Mouse (Mus musculus) layer of hippocampus, adult 9-10 months (tissue): ENCODE results near the gene Relt.
"Not testable (repeated sequence)": the region's sequence is repeated elsewhere in the genome, so short reads cannot be mapped to it uniquely, and the experiment has no call there.

Experiments
- DNase-seq: peaks from one replicate; pipeline ENCODE4 v3.0.0; 2022; ENCODE audit warnings: low spot score

Gene Relt

GRCm38 (mm10) chr7:100875822-100876221, 12.6 kb upstream of the Relt start:
- DNase-seq: no peak

DNA sequence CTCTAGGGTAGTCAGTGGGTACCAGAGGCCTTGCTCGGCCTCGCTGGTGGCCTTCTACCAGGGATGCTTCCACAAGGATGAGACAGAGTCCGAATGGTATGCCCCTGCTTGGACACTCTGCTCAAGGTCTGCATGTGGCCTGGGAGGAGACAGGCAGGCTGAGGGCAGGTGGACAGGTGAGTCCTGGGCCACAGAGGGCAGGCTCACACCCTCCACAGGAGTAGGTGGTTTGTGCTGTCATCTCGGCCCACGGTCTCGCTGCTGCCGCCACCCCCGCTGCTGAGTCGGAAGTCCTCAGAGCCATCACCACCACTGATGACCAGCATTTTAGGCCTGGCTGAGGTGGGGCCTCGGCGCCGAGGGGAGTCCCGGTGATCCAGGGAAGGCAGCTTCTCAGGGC, 10.0 kb upstream of the Relt start:
- DNase-seq: no peak

DNA sequence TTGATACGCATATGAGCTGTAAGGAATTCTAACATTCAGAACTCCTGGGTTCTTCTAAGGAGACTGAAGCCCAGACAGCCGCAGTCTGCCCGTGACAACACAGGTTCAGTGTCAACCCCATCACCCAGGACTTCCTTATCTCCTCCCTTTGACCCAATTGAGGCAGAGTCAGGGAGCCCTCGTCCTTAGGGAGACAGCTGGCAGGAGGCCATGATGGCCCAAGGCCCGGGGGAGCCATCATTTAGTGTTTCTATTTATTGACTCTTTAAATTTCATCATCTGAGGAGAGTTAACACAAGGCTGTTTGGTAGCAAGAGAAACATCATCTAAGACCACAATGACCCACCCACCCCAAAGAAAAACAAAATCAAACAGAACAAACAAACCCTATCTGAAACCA, 8.6 kb upstream of the Relt start:
- DNase-seq: no peak

DNA sequence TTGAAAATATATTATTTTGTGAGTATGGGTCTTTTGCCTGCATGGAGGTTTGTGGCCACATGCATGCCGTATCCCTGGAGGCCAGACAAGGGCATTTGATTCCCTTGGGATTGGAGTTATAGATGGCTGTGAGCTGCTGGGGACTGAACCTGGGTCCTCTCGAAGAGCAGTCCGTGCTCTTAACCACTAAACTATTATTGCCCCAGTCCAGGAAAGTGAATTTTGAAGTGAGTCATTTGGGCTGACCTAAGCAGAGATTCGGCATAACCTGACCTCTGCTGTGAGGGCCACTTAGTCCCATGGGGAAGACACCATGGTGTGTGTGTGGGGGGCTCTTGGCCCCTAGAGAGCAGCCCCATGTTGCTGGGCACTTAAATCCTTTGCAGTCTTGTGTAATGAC, 8.1 kb upstream of the Relt start:
- DNase-seq: no peak

- no peak for DNase-seq
Observed at GRCm38 (mm10) chr7:100869877-100870629, 6.8 kb upstream of the Relt start.

DNA sequence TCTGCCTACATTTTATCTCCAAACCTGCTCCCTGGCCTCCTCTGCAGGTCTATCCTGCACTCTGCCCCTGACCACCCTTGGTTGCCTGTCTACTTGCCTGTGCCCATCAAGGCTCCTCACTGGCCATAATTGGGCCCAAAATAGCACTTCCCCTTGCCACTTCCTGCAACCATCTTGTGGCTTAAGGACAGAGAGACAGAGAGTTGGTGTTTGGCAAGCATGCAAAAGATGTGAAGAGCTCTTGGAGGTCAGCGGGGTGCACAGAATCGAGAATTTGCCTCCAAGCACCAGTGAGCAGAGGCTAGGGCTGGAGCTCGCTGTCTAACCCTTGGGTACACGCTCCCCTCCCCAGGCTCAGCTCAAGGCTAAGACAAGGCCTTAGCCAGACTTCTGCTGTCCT, 5.3 kb upstream of the Relt start:
- DNase-seq: no peak

DNA sequence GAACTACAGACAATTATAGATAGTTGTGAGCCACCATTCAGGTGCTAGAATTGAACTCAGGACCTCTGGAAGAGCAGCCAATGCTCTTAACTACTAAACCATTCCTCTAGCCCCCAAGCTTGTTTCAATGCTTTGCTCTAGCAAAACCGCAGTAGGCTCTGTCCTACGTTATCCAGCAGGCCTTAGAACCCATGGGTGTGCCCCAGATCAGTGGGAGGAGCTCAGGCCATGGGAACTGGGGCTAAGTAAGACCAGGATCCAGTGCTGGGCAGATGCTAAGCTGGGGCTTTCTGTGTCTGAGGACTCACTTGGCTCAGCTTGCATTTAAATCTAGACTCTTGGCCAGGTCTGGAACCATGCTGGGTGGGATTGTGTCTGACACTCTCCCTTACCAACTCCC, 4.3 kb upstream of the Relt start:
- DNase-seq: no peak

DNA sequence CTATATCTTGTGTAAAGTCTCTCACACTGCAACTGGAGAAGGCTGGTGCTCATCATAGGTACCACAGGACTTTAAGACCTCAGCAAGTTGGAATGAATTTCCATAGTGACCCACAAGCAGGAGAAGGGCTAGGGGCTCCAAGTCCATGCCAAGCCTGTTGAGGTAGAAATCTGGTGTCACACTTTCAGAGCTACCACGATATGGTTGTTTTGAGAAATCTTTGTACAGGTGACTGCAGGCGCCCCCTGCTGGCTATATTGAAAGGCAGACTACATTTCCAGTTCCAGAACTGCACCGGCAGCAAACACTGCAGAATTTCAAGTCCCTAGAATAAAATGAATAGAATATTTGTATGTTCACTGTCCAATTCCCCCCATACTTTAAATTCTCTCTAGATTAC, 3.4 kb upstream of the Relt start:
- peak; percentile 85 for DNase-seq

- DNase-seq: no peak
Observed at GRCm38 (mm10) chr7:100862353-100862752, 893 bp downstream of the Relt start.

GRCm38 (mm10) chr7:100861209-100861608, 2.0 kb downstream of the Relt start:
- no peak for DNase-seq

DNA sequence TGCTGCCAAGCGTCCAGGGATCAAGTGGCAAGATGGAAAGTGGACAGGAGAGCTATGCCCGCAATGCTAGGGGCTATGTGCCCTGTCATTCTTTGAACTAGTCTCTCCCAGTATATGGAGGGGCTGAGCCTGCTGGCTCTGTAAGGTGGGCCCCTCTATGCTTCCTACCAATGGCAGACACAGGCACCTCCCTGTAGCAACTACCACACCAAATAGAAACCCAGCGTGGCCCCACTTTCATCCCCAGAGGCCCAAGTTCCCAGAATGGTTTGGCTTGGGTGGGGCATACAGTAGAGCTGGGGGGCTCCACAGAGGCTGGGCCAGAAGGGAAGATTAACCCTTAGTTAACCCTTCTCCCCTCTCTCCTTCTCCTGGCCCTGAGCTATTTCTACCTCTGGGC, 2.8 kb downstream of the Relt start:
- no peak for DNase-seq

DNA sequence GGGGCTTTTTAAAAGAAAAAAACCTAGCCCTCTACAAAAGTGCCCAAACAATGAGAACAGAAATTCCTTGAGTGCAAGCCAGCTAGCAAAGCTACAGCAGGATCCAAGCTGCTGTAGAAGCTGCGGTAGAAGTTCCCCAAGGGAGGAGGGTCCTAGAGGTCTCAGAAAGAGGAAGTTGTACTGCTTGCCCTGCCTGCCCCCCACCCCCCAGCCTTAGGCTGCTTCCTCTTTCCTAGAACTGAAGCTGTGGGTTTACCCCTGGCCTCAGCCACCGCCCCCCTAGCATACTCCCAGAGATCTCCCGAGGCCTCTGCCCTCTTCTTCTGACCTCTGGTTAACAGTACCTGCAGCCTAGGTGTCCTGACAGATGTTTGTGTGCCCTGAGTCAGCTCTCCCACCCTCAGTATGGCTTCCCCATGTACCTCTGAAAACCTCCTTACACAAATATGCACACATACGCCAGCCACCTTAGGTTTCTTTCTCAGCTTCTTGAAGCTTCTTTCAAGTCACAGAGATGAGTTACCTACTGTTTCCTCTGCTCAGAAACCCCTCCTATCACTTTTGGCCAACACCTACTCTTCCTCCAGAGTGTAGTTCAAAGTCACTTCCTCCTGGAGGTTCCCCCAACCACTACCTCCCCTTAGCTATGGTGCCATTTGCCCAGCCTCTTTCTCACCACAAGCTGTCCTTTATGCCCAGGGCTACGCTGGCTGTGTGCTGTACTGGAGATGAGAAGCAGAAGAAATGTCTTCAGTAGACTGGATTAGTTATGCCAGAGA, 7.3 kb downstream of the Relt start:
- no peak for DNase-seq

DNA sequence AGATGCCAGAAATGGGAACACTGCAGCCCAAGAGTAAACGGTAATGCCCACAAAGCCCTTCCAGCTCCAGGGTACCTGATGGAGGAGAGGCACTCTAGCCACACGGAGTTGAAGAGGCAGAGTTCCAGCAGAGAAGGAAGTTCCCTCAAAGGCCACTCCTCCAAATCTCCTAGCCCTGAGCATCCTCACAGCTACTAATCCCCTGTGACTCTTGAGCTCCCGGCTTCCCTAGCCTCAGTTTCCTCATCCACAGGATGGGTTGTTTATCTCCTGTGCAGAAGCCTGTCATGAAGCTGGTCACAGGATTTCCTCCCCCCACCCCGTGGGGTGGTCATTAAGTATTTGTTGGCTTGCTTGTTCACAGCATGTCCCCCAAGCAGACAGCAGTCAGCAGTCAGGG, 7.9 kb downstream of the Relt start:
- DNase-seq: no peak

DNA sequence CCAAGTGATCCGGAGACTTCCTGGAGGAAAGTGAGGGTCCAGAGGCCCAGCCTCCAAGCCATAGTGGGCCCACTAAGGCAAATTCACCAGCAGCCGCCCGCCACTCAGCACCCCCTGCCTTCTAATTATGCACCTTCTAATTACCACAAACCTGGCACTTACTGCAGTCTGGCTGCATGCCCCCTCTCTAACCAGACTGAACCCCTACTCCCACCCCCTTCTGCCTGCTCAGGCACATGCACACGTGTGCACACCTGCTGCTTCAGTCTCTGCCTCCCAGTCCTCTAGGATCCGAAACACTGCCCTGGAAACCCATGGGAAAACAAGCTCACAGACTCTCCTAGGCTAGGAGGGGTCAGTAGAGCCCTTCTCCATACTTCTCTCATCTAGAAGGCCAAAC, 8.4 kb downstream of the Relt start:
- no peak for DNase-seq

DNA sequence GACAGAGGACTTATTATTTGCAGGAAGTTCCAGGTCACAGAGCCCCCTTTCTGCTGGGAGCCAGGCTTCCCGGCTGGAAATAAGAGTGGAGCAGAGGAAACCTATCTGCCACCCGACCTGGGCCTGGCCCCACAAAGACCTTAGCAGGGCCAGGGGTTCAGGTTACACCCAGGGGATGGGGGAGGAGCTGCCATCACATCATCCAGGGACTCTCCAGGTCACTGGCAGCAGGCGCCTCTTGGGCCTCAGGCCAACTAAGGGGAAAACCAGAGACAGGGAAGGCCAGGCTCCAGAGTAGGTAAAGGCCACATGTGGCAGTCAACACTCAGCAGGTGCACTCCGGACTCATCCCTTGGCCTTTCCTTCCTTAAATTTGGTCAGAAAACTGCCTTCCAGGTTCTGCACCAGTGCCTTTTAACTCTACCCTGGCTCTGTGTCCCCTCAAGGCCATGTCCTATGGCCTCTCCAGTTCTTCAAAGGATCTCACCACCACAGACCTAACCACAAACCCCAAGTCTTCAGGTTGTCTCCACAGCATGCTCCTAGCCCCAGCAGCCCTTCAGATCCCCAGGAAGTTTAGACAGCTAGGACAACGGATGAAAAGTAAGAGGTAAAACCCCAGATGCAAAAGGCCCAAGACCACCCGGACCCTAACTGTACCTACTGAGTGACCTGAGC, 9.0 kb downstream of the Relt start:
- DNase-seq: no peak

GRCm38 (mm10) chr7:100853396-100853795, 9.8 kb downstream of the Relt start:
- no peak for DNase-seq

GRCm38 (mm10) chr7:100851481-100852356, 11.5 kb downstream of the Relt start:
- DNase-seq: no peak

DNA sequence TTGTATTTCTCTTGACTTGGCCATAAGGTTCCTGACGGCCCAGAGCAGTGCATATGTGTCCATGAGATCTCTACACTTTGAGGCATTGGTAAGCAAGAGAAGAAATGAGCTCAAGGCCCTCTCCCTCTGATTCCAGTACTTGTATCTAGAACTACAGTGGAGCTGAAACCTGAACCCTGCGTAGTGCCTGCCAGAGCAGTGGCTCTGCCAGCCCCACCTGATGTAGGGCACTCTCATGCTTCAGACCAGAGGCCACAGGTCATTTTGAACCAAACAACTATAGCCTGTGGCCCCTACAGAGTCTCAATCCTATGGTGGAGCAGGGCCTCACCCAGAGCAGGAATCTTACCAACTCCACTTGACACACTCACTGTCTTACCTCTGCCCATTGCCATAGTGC, 13.7 kb downstream of the Relt start:
- no peak for DNase-seq

DNA sequence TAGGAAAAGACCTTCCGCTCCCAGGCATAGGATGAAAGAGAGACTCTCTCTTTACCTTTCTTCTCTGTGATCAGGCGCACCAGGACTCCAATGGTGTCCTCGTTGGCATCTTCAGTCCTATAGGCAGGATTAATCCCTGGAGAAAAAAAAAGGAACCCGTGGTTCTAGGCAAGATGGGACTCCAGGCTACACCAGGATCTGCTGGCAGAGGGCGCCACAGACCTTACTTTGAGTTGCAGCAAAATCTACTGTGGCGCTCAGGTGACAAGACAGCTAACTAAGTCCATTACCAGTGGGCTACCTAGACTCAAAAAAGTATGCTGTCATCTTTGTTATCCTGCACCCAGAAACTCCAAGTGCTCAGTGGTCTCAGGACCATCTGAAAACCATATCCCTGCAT, 14.5 kb downstream of the Relt start:
- DNase-seq: peak; percentile 70

GRCm38 (mm10) chr7:100847131-100847530, 16.1 kb downstream of the Relt start:
- no peak for DNase-seq

GRCm38 (mm10) chr7:100846033-100846432, 17.2 kb downstream of the Relt start:
- not testable (repeated sequence) for DNase-seq

DNA sequence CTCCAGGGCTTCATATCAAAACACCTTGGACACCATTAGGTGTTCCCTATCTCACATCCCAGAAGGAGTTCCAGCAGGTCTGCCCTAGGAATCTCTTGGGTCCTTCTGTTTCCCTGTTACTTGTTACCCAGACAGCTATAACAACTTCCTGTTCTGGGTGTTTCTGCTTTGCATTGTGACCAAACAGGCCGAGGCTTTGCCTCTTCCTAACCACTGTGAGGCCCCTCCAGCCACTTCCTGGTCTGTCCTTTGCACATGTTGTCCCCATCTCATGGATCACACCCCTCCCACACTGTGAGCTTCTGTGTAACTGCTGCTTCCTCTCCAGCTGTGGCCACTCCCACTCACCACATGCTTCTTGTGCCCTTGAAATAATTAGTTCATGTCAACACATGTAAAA, 17.8 kb downstream of the Relt start:
- DNase-seq: peak; percentile 61
